Mouse (Mus musculus) A20 (cell line): Measurements from ENCODE around the gene Capza1.
A peak's percentile ranks its signal among the peaks of the same experiment; 100 is the strongest.

Experiments used
- DNase-seq: peaks from one replicate; pipeline ENCODE4 v3.0.0-alpha.2; 2011; ENCODE audit warnings: low read depth, low spot score

Gene Capza1

GRCm38 (mm10) chr3:104788561-104789311 is 75.6 kb downstream of the Capza1 start:
- DNase-seq, result no peak

GRCm38 (mm10) chr3:104788075-104788474 is 76.2 kb downstream of the Capza1 start, which contains the start of gene Rhoc:
Gene Rhoc, plus strand, starts transcription at chr3:104788375.
- no peak for DNase-seq

GRCm38 (mm10) chr3:104785284-104785683 is 79.0 kb downstream of the Capza1 start:
- DNase-seq, result no peak

- DNase-seq, result no peak
These were observed 80.3 kb downstream of the Capza1 start for GRCm38 (mm10) chr3:104783971-104784500.

GRCm38 (mm10) chr3:104782061-104782681 is 82.1 kb downstream of the Capza1 start:
- no peak for DNase-seq

- DNase-seq, result no peak
These were observed 82.8 kb downstream of the Capza1 start, which contains the start of gene Fam19a3 for GRCm38 (mm10) chr3:104781471-104781903. Gene Fam19a3, minus strand, starts transcription at chr3:104781840.

- DNase-seq, result peak; percentile 72
These were observed 83.5 kb downstream of the Capza1 start, which contains the start of gene Ppm1j for GRCm38 (mm10) chr3:104780561-104781420. Gene Ppm1j, plus strand, starts transcription at chr3:104781056.

- peak; percentile 76 for DNase-seq
These were observed 84.4 kb downstream of the Capza1 start for GRCm38 (mm10) chr3:104779949-104780348.

GRCm38 (mm10) chr3:104777342-104777741 is 87.0 kb downstream of the Capza1 start:
- DNase-seq, result no peak

- DNase-seq, result no peak
These were observed 91.0 kb downstream of the Capza1 start for GRCm38 (mm10) chr3:104773301-104773700.
